Mouse (Mus musculus): ENCODE results near the gene Actr2.

DNA sequence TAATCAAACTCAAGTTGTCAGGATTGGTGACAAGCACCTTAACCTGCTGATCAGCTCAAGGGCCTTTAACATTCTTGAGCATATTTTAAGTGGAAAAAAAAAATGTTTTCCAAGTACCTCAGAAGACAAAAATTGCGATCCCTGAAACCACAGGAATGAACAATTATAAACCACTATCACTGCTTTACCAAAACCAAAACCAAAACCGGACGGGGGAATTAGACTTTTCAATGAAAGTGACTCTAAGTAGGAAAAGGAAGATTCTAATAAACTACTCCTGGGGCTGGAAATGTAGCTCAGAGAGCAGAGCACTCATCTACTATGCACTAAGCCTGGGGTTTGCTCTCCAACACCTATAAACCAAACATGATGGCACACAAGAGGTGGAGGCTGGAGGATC lies 5.8 kb downstream of the Actr2 start:
- TF ChIP-seq CTCF (IDR thresholded peaks at IDR 0.05; ENCODE audit: low read depth, low read length) = no peak
- TF ChIP-seq POLR2A (IDR thresholded peaks at IDR 0.05; ENCODE audit: borderline replicate concordance, low read depth, low read length) = no peak
